Comparison of ENCODE assay signal across 26 mouse cellular contexts in genomic region chr4:130322567-130322966, GRCm38 (mm10). TPM values are rescaled to one million over a fixed set of nuclear protein-coding genes. Genes with fewer than 3 reads are reported as not detected.
DNase-seq lines count a peak whose midpoint lies in the region; ATAC-seq and TF ChIP-seq lines count a peak whose summit lies in the region.
"Had no signal": no experiment of that assay in that cellular context is flagged by ENCODE, and none has a peak within 500 bp of the region (broad histone marks: within the 10 kb centered on the region; RNA-seq: fewer than 3 reads in every experiment).

No protein-coding gene starts in this region.

- WGBS in heart, embryonic 15.5 days = 58% methylated on average over 7 of the region's 7 CpGs

- intact Hi-C loops in gastrocnemius, adult 2 months (cut with DNase I) = no loop called here
- intact Hi-C loops in gastrocnemius, postnatal 14 days (cut with DNase I; ENCODE audit: low total_unique reads) = no loop called here
- intact Hi-C loops in heart, postnatal 36 days (cut with DNase I) = no loop called here

- H3K4me1 ChIP-seq in heart, embryonic 15.5 days (replicated peaks) = peaks cover 43% of the 10 kb centered on the region
- H3K4me1 ChIP-seq in bone marrow macrophage, adult 2 months (ENCODE audit: control insufficient read depth, insufficient read depth, low read length) = peaks cover 13% of the 10 kb centered on the region
- H3K4me1 ChIP-seq: embryonic facial prominence, embryonic 12.5 days; forebrain, embryonic 15.5 days; hindbrain, embryonic 13.5 days had no signal

- peak overlapping the region; percentile 79 for H3K27ac ChIP-seq in gastrocnemius, adult 2 months
- peak overlapping the region; percentile 90 for H3K27ac ChIP-seq in heart, embryonic 15.5 days
- H3K27ac ChIP-seq in bone marrow macrophage, adult 2 months (ENCODE audit: insufficient read depth, low read depth, low read length) = 0 out of 2 replicates have a peak overlapping the region, but pooled peaks have one; percentile 7
- H3K27ac ChIP-seq: embryonic facial prominence, embryonic 12.5 days; forebrain, embryonic 15.5 days; hindbrain, embryonic 13.5 days; hindbrain, postnatal 0 days; kidney, postnatal 0 days had no signal

- TF ChIP-seq CTCF in gastrocnemius, adult 2 months (IDR thresholded peaks at IDR 0.05) = no peak
- TF ChIP-seq CTCF in bone marrow macrophage, adult 2 months (IDR thresholded peaks at IDR 0.05; ENCODE audit: low read depth, low read length) = no peak

- no peak for ATAC-seq in heart, embryonic 15.5 days (replicated peaks; ENCODE audit: insufficient number of reproducible peaks, insufficient read depth, low FRiP score, low read depth)
- ATAC-seq: activated CD4-positive, CD25-positive, alpha-beta regulatory T cell, adult 4 months; forebrain, embryonic 15.5 days; hindbrain, postnatal 0 days; Patski had no signal

- no peak overlapping the region for H3K4me3 ChIP-seq in gastrocnemius, adult 2 months
- no peak overlapping the region for H3K4me3 ChIP-seq in heart, embryonic 15.5 days
- no peak overlapping the region for H3K4me3 ChIP-seq in bone marrow macrophage, adult 2 months (ENCODE audit: insufficient read depth, low read length)
- H3K4me3 ChIP-seq: embryonic facial prominence, embryonic 12.5 days; forebrain, embryonic 15.5 days; hindbrain, embryonic 13.5 days had no signal

- H3K27me3 ChIP-seq in heart, embryonic 15.5 days = no peaks in the 10 kb centered on the region
- H3K27me3 ChIP-seq: embryonic facial prominence, embryonic 12.5 days; forebrain, embryonic 15.5 days; hindbrain, embryonic 13.5 days; Patski had no signal

- H3K9me3 ChIP-seq in heart, embryonic 15.5 days (replicated peaks) = no peaks in the 10 kb centered on the region
- H3K9me3 ChIP-seq: embryonic facial prominence, embryonic 12.5 days; forebrain, embryonic 15.5 days; hindbrain, embryonic 13.5 days had no signal

- H3K36me3 ChIP-seq in heart, embryonic 15.5 days = peaks cover 26% of the 10 kb centered on the region

- no peak for TF ChIP-seq POLR2A in bone marrow macrophage, adult 2 months (IDR thresholded peaks at IDR 0.05; ENCODE audit: borderline replicate concordance, low read depth, low read length)

- no peak overlapping the region for H3K9ac ChIP-seq in heart, embryonic 15.5 days
- H3K9ac ChIP-seq: embryonic facial prominence, embryonic 12.5 days; forebrain, embryonic 15.5 days; hindbrain, embryonic 13.5 days had no signal

- peak; percentile 47 for DNase-seq in adrenal gland, postnatal 14 days
- no peak for DNase-seq in adrenal gland, adult 8-10 months
- peak; percentile 15 for DNase-seq in gastrocnemius, adult 2 months
- DNase-seq in gastrocnemius, postnatal 14 days = no peak
- no peak for DNase-seq in heart, postnatal 36 days
- DNase-seq: cerebellum, adult 2 months; cerebellum, postnatal 14 days; embryo, embryonic 11 days; gastrocnemius, postnatal 10 days; kidney, adult 11 months; kidney, adult 9 months had no signal

- H3K4me2 ChIP-seq in heart, embryonic 15.5 days = no peak overlapping the region
- H3K4me2 ChIP-seq: embryonic facial prominence, embryonic 12.5 days; forebrain, embryonic 15.5 days; hindbrain, embryonic 13.5 days had no signal

RNA-seq across cellular contexts. Expression of gene Gm10570, which starts 14.1 kb away (rescaled TPM):
- 1.5 TPM in 1 of 2 replicates, not detected in the other for total RNA-seq in adrenal gland, postnatal 14 days (2021)
- under 1 TPM in 1 of 4 experiments, not detected in 3; 0.86 TPM for total RNA-seq in adrenal gland, adult 8-10 months (2022)
- under 1 TPM in 1 of 2 experiments, not detected in 1; 0.54 TPM for total RNA-seq in gastrocnemius, adult 2 months (2021)
- total RNA-seq in gastrocnemius, postnatal 14 days (2021) = not detected
- polyA plus RNA-seq in heart, embryonic 15.5 days (2015; fragmentation: Nextera tagmentation; extraction: Ambion mirVana) = 0.98 and 1.0 TPM in 2 replicates
- under 1 TPM; 0.57 to 0.89 TPM for total RNA-seq in heart, postnatal 36 days (2021)
- polyA plus RNA-seq in bone marrow macrophage, adult 2 months (2012; ENCODE audit: insufficient read depth, insufficient read length, missing spikeins) = not detected in 2 replicates
- total RNA-seq: common myeloid progenitor, adult 5-6 weeks; gastrocnemius, postnatal 10 days; hematopoietic stem cell, adult 5-6 weeks had no signal
- polyA plus RNA-seq: activated CD4-positive, CD25-positive, alpha-beta regulatory T cell, adult 4 months; C2C12; embryonic facial prominence, embryonic 12.5 days; forebrain, embryonic 11.5 days; gonadal fat pad, adult 2 months; intestine, embryonic 14.5 days; Patski had no signal

RNA-seq across cellular contexts. Expression of gene Fabp3, which starts 14.2 kb away (rescaled TPM):
- 185 and 345 TPM in 2 replicates for total RNA-seq in adrenal gland, postnatal 14 days (2021)
- total RNA-seq in adrenal gland, adult 8-10 months (2022) = 10 to 100 TPM in 3 of 4 experiments, 1 to 10 TPM in 1; 10.0 to 66.6 (median 44.7) TPM
- total RNA-seq in gastrocnemius, adult 2 months (2021) = 1,000 to 10,000 TPM in 1 of 2 experiments, 100 to 1,000 TPM in 1; 551 to 1,329 TPM
- 1,000 to 10,000 TPM in 1 of 2 experiments, 100 to 1,000 TPM in 1; 662 to 1,168 TPM for total RNA-seq in gastrocnemius, postnatal 14 days (2021)
- 1,204 and 1,729 TPM in 2 replicates for polyA plus RNA-seq in heart, embryonic 15.5 days (2015; fragmentation: Nextera tagmentation; extraction: Ambion mirVana)
- total RNA-seq in heart, postnatal 36 days (2021) = 1,000 to 10,000 TPM; 6,013 to 6,518 TPM
- 3.0 and 3.9 TPM in 2 replicates for polyA plus RNA-seq in bone marrow macrophage, adult 2 months (2012; ENCODE audit: insufficient read depth, insufficient read length, missing spikeins)
- total RNA-seq: common myeloid progenitor, adult 5-6 weeks; hematopoietic stem cell, adult 5-6 weeks had no signal

RNA-seq across cellular contexts. Expression of gene Zcchc17, which starts 37.2 kb away (rescaled TPM):
- total RNA-seq in adrenal gland, postnatal 14 days (2021) = 34.5 and 39.1 TPM in 2 replicates
- 10 to 100 TPM; 40.8 to 55.8 (median 48.3) TPM for total RNA-seq in adrenal gland, adult 8-10 months (2022)
- 10 to 100 TPM; 38.4 to 47.3 TPM for total RNA-seq in gastrocnemius, adult 2 months (2021)
- total RNA-seq in gastrocnemius, postnatal 14 days (2021) = 10 to 100 TPM; 41.5 to 44.0 TPM
- 43.2 and 48.7 TPM in 2 replicates for polyA plus RNA-seq in heart, embryonic 15.5 days (2015; fragmentation: Nextera tagmentation; extraction: Ambion mirVana)
- 10 to 100 TPM; 26.7 to 28.9 TPM for total RNA-seq in heart, postnatal 36 days (2021)
- 40.5 and 42.9 TPM in 2 replicates for polyA plus RNA-seq in bone marrow macrophage, adult 2 months (2012; ENCODE audit: insufficient read depth, insufficient read length, missing spikeins)

RNA-seq across cellular contexts. Expression of gene Snrnp40, which starts 37.4 kb away (rescaled TPM):
- total RNA-seq in adrenal gland, postnatal 14 days (2021) = 30.6 and 38.0 TPM in 2 replicates
- 10 to 100 TPM; 35.7 to 41.7 (median 37.4) TPM for total RNA-seq in adrenal gland, adult 8-10 months (2022)
- 10 to 100 TPM in 1 of 2 experiments, 1 to 10 TPM in 1; 9.5 to 13.0 TPM for total RNA-seq in gastrocnemius, adult 2 months (2021)
- total RNA-seq in gastrocnemius, postnatal 14 days (2021) = 10 to 100 TPM; 15.7 to 20.7 TPM
- 62.7 and 81.1 TPM in 2 replicates for polyA plus RNA-seq in heart, embryonic 15.5 days (2015; fragmentation: Nextera tagmentation; extraction: Ambion mirVana)
- total RNA-seq in heart, postnatal 36 days (2021) = 10 to 100 TPM; 12.2 to 16.5 TPM
- 24.3 and 26.6 TPM in 2 replicates for polyA plus RNA-seq in bone marrow macrophage, adult 2 months (2012; ENCODE audit: insufficient read depth, insufficient read length, missing spikeins)

RNA-seq across cellular contexts. Expression of gene Serinc2, which starts 43.6 kb away (rescaled TPM):
- total RNA-seq in adrenal gland, postnatal 14 days (2021) = 0.98 and 2.2 TPM in 2 replicates
- 1 to 10 TPM; 1.2 to 3.2 (median 1.4) TPM for total RNA-seq in adrenal gland, adult 8-10 months (2022)
- 10 to 100 TPM; 48.0 to 70.7 TPM for total RNA-seq in gastrocnemius, adult 2 months (2021)
- 10 to 100 TPM; 53.0 to 57.0 TPM for total RNA-seq in gastrocnemius, postnatal 14 days (2021)
- polyA plus RNA-seq in heart, embryonic 15.5 days (2015; fragmentation: Nextera tagmentation; extraction: Ambion mirVana) = 6.3 and 11.3 TPM in 2 replicates
- 1 to 10 TPM; 2.1 to 2.5 TPM for total RNA-seq in heart, postnatal 36 days (2021)
- 1.0 and 1.3 TPM in 2 replicates for polyA plus RNA-seq in bone marrow macrophage, adult 2 months (2012; ENCODE audit: insufficient read depth, insufficient read length, missing spikeins)
- total RNA-seq: common myeloid progenitor, adult 5-6 weeks; hematopoietic stem cell, adult 5-6 weeks had no signal

Comparison
In these comparisons a context has a peak if more than half of its experiments do, and no peak if none do; other contexts are left out.
1. DNase-seq: peak in adrenal gland, postnatal 14 days (single experiment) and gastrocnemius, adult 2 months (single experiment); none in adrenal gland, adult 8-10 months (single experiment), gastrocnemius, postnatal 14 days (single experiment) and heart, postnatal 36 days (0 of 2).
2. H3K27ac ChIP-seq: peak in every context shown above with its lines; median percentile 90 in heart, embryonic 15.5 days; 79 in gastrocnemius, adult 2 months; 7 in bone marrow macrophage, adult 2 months.
3. RNA of gene Fabp3, which starts 14.2 kb away (total RNA-seq): 6,013 to 6,518 TPM in heart, postnatal 36 days; 551 to 1,329 TPM in gastrocnemius, adult 2 months, 662 to 1,168 TPM in gastrocnemius, postnatal 14 days, 185 to 345 TPM in adrenal gland, postnatal 14 days and 10.0 to 66.6 TPM in adrenal gland, adult 8-10 months; every median in the first group is over 4 times any median in the second.